Mouse (Mus musculus) midbrain, embryonic 10.5 days (tissue): ENCODE results near the gene Tbc1d1. TPM values are rescaled to one million over a fixed set of nuclear protein-coding genes. Genes with fewer than 3 reads are reported as not detected.
A peak's percentile ranks its signal among the peaks of the same experiment; 100 is the strongest.

Experiments used
- DNase-seq: peaks from one replicate; pipeline ENCODE4 v3.0.0-alpha.2; 2017; ENCODE audit warnings: low spot score
- H3K27ac ChIP-seq: fragments of 300-500 bp; sonication (generic); replicated peaks from 2 replicates; pipeline ENCODE4 v1.5.1; 2016; ENCODE audit warnings: mild to moderate bottlenecking
- H3K27me3 ChIP-seq: fragments of 300-500 bp; sonication (generic); 2 replicates; pipeline ENCODE4 v1.6.1; 2016; ENCODE audit warnings: low read depth, mild to moderate bottlenecking; ENCODE audit not compliant: poor library complexity, severe bottlenecking
- H3K36me3 ChIP-seq: fragments of 300-500 bp; sonication (generic); 2 replicates; pipeline ENCODE4 v1.6.1; 2016; ENCODE audit warnings: mild to moderate bottlenecking, moderate library complexity
- H3K4me1 ChIP-seq: fragments of 300-500 bp; sonication (generic); 2 replicates; pipeline ENCODE4 v1.6.1; 2016
- H3K4me3 ChIP-seq: fragments of 300-500 bp; sonication (generic); 2 replicates; pipeline ENCODE4 v1.5.1; 2016; ENCODE audit warnings: mild to moderate bottlenecking, moderate library complexity
- H3K9me3 ChIP-seq: fragments of 300-500 bp; sonication (generic); replicated peaks from 2 replicates; pipeline ENCODE4 v1.6.1; 2016; ENCODE audit warnings: mild to moderate bottlenecking
- WGBS: fragments of 180-500 bp; shearing (Covaris S2); methylation state at CpG from one replicate; pipeline ENCODE4 v1.1.7; 2016; 5-methylcytosine and 5-hydroxymethylcytosine counted together
- polyA plus RNA-seq: library from polyadenylated mRNA; unstranded; fragments of >200 nt; fragmentation: Nextera tagmentation; extraction: Ambion mirVana; gene quantifications from 2 replicates; pipeline ENCODE4 v1.2.1, GENCODE M21; 2016

Gene Tbc1d1
- polyA plus RNA-seq, 1 experiment from 2014 or later, result 22.2 TPM

- WGBS, result 90% methylated on average over 13 of the region's 13 CpGs
- Histone ChIP-seq H3K9me3 (no peaks in the 10 kb centered on the region), H3K36me3 (no peaks in the 10 kb centered on the region), H3K4me1 (peaks cover 36% of the 10 kb centered on the region), H3K27ac (no peak overlapping the region), H3K4me3 (no peak overlapping the region), H3K27me3 (no peaks in the 10 kb centered on the region)
- DNase-seq, result no peak
Measured at GRCm38 (mm10) chr5:64372292-64372961, 216.3 kb downstream of the Tbc1d1 start.

DNA sequence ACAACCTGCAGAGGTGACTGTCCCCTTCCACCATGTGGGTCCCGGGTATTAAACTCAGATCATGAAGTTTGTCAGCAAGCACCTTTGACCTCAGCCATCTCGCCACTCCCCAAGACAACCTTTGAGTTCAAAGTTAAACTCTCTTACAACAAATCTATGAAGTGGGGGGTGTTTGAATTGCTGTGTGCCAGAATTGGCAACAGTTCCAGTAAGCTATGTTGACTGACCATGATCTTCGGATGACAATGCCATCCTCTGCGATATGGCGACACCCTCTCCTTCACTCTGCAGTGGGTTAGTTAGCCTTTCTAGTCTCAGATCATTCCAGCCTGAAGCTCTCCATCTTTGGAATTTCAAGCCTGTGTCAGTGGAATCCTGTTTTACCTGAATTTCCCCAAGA is 217.6 kb downstream of the Tbc1d1 start:
- H3K4me1 ChIP-seq, result peaks cover 32% of the 10 kb centered on the region

DNA sequence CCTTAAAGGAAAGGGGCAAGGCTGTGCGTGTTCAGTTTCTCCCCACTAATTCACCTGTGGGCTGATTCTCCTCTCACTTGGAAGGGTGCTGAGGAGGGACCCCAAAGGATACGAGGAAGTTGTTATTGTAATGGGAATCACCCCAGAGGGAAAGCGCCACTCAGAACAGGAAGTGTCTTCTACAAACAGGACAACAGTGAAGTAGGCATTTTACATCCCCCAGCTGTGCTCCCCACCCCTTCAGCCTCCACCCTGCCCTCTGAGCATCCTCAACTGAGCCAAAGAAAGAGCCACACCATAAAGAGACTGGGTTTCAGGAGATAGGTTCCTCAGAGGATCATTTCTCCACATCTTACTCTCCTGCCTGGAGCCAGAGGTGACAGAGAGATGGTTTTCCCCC is 219.7 kb downstream of the Tbc1d1 start:
- Histone ChIP-seq H3K4me3 (no peak overlapping the region), H3K27ac (peak overlapping the region; percentile 61), H3K36me3 (no peaks in the 10 kb centered on the region), H3K9me3 (no peaks in the 10 kb centered on the region), H3K27me3 (no peaks in the 10 kb centered on the region), H3K4me1 (peaks cover 51% of the 10 kb centered on the region)
- no peak for DNase-seq
- WGBS, result 71% methylated on average over 3 of the region's 3 CpGs

More for the DNA sequence above, 217.6 kb downstream of the Tbc1d1 start:
- Histone ChIP-seq H3K4me3 (no peak overlapping the region), H3K36me3 (no peaks in the 10 kb centered on the region), H3K27me3 (no peaks in the 10 kb centered on the region), H3K9me3 (no peaks in the 10 kb centered on the region), H3K27ac (no peak overlapping the region)
- 94% methylated on average over 5 of the region's 5 CpGs for WGBS
- DNase-seq, result no peak

GRCm38 (mm10) chr5:64376466-64376865 is 220.4 kb downstream of the Tbc1d1 start:
- Histone ChIP-seq H3K27me3 (no peaks in the 10 kb centered on the region), H3K27ac (no peak overlapping the region), H3K4me1 (peaks cover 57% of the 10 kb centered on the region), H3K4me3 (no peak overlapping the region), H3K9me3 (no peaks in the 10 kb centered on the region), H3K36me3 (no peaks in the 10 kb centered on the region)
- WGBS, result 86% methylated on average over 7 of the region's 7 CpGs
- DNase-seq, result no peak

DNA sequence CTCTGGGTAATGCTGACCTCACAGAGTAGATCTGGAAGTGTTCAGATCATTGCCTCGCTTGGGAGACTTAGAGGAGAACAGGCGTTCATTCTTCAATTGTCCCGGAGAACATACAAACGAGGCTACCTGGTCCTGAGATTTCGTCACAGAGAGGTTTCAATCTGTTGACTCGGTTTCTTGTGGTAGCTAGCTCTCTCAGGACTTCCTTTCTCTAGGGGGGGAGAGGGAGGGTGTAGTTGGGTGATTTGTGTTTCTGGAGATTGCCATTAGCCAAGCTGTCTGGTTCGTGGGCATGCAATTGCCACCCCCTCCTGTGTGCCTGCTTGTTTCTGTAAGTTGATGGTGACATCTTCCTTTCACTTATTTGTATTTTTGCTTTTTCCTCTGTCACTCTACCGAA is 221.6 kb downstream of the Tbc1d1 start:
- Histone ChIP-seq H3K9me3 (no peaks in the 10 kb centered on the region), H3K4me1 (peaks cover 67% of the 10 kb centered on the region), H3K36me3 (no peaks in the 10 kb centered on the region), H3K27me3 (no peaks in the 10 kb centered on the region), H3K4me3 (no peak overlapping the region), H3K27ac (no peak overlapping the region)
- 88% methylated on average over 8 of the region's 8 CpGs for WGBS
- no peak for DNase-seq

- Histone ChIP-seq H3K27ac (peak overlapping the region; percentile 70), H3K27me3 (no peaks in the 10 kb centered on the region)
Measured at GRCm38 (mm10) chr5:64378591-64379275, 222.6 kb downstream of the Tbc1d1 start.

GRCm38 (mm10) chr5:64379829-64380228 is 223.7 kb downstream of the Tbc1d1 start:
- 87% methylated on average over 5 of the region's 5 CpGs for WGBS
- Histone ChIP-seq H3K4me3 (no peak overlapping the region), H3K27ac (peak overlapping the region; percentile 70; the same call in 1 of the 2 replicates), H3K9me3 (no peaks in the 10 kb centered on the region), H3K4me1 (peaks cover 69% of the 10 kb centered on the region), H3K27me3 (no peaks in the 10 kb centered on the region), H3K36me3 (no peaks in the 10 kb centered on the region)
- DNase-seq, result no peak

More at GRCm38 (mm10) chr5:64378591-64379275, 222.6 kb downstream of the Tbc1d1 start:
- Histone ChIP-seq H3K9me3 (no peaks in the 10 kb centered on the region), H3K4me1 (peaks cover 74% of the 10 kb centered on the region), H3K36me3 (no peaks in the 10 kb centered on the region), H3K4me3 (no peak overlapping the region)
- 75% methylated on average over 13 of the region's 13 CpGs for WGBS
- no peak for DNase-seq

GRCm38 (mm10) chr5:64380698-64381375 is 224.7 kb downstream of the Tbc1d1 start:
- H3K4me3 ChIP-seq, result no peak overlapping the region
- no peak for DNase-seq
- H3K4me1 ChIP-seq, result peaks cover 58% of the 10 kb centered on the region
- H3K9me3 ChIP-seq, result no peaks in the 10 kb centered on the region
- 68% methylated on average over 11 of the region's 11 CpGs for WGBS
- peak overlapping the region; percentile 72 for H3K27ac ChIP-seq
- H3K27me3 ChIP-seq, result no peaks in the 10 kb centered on the region
- no peaks in the 10 kb centered on the region for H3K36me3 ChIP-seq

GRCm38 (mm10) chr5:64381538-64381937 is 225.4 kb downstream of the Tbc1d1 start:
- DNase-seq, result peak; percentile 31
- H3K27me3 ChIP-seq, result no peaks in the 10 kb centered on the region
- WGBS, result 30% methylated on average over 8 of the region's 8 CpGs
- no peak overlapping the region for H3K4me3 ChIP-seq
- peaks cover 55% of the 10 kb centered on the region for H3K4me1 ChIP-seq
- peak overlapping the region; percentile 83 for H3K27ac ChIP-seq
- H3K36me3 ChIP-seq, result no peaks in the 10 kb centered on the region
- no peaks in the 10 kb centered on the region for H3K9me3 ChIP-seq

- Histone ChIP-seq H3K4me3 (no peak overlapping the region), H3K36me3 (no peaks in the 10 kb centered on the region), H3K4me1 (peaks cover 52% of the 10 kb centered on the region), H3K27me3 (no peaks in the 10 kb centered on the region), H3K9me3 (no peaks in the 10 kb centered on the region), H3K27ac (peak overlapping the region; percentile 83)
- WGBS, result 20% methylated on average over 8 of the region's 8 CpGs
- peak; percentile 83 for DNase-seq
Measured at GRCm38 (mm10) chr5:64382451-64383057, 226.4 kb downstream of the Tbc1d1 start.

DNA sequence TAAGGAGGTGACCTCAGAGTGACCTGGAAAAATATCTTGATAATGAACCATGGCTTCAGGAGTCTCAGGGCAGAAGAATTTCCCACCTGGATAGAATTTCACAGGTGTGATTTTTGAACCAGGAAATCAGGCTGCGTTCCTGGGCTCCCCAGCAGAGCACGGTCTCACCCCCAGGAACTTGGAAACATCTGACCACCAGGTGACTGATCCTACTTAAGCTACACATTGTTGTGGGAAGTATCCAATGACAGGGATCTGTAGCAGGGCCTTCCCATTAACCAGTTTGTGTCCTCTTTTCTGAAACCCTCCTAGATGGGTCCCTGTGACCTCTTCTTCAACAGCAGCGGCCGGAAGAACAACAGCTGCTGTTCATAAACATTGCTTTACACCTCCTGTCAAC is 227.1 kb downstream of the Tbc1d1 start:
- H3K27ac ChIP-seq, result peak overlapping the region; percentile 46; the same call in 1 of the 2 replicates
- 62% methylated on average over 4 of the region's 4 CpGs for WGBS
- H3K27me3 ChIP-seq, result 0 out of 2 replicates have a peak, but pooled peaks cover 6% of the 10 kb centered on the region
- no peak overlapping the region for H3K4me3 ChIP-seq
- DNase-seq, result no peak
- no peaks in the 10 kb centered on the region for H3K36me3 ChIP-seq
- peaks cover 51% of the 10 kb centered on the region for H3K4me1 ChIP-seq
- no peaks in the 10 kb centered on the region for H3K9me3 ChIP-seq

DNA sequence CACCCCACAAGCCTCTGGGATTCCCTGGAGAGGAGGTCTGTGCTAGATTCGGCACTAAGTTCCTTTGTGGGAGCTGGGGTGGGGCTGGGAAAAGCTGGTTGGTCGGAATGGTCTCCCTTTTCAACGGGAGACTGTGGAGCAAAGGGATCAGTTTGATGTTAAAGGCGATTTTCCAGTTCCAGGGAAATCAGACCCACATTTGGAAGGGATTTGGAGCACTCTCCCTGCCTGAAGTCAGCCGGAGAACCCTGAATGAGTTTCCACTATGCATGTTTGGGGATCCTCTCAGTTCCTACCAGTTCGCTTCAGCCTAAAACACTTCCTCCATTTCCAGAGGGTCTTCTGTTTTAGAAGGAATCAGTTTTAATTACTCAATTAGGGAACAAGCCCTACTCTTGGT is 228.4 kb downstream of the Tbc1d1 start:
- DNase-seq, result no peak
- Histone ChIP-seq H3K4me3 (no peak overlapping the region), H3K27ac (no peak overlapping the region; the same call in 1 of the 2 replicates), H3K4me1 (peaks cover 51% of the 10 kb centered on the region), H3K36me3 (no peaks in the 10 kb centered on the region), H3K9me3 (no peaks in the 10 kb centered on the region), H3K27me3 (0 out of 2 replicates have a peak, but pooled peaks cover 11% of the 10 kb centered on the region)
- WGBS, result 70% methylated on average over 6 of the region's 6 CpGs
